Mouse (Mus musculus): Measurements from ENCODE around the gene Wdr27. TPM values are rescaled to one million over a fixed set of nuclear protein-coding genes. Genes with fewer than 3 reads are reported as not detected.
"Not testable (repeated sequence)": the region's sequence is repeated elsewhere in the genome, so short reads cannot be mapped to it uniquely, and the experiment has no call there.

The Wdr27 gene
- polyA plus RNA-seq, 1 experiment from 2014 or later, result 6.6 TPM

- Histone ChIP-seq H3K27me3 (peaks cover 4% of the 10 kb centered on the region; the same call in 1 of the 2 replicates), H3K4me1 (0 out of 2 replicates have a peak, but pooled peaks cover 6% of the 10 kb centered on the region), H3K9me3 (no peaks in the 10 kb centered on the region), H3K27ac (no peak overlapping the region), H3K4me3 (no peak overlapping the region), H3K36me3 (no peaks in the 10 kb centered on the region), H3K4me2 (no peak overlapping the region), H3K9ac (no peak overlapping the region)
- ATAC-seq (ENCODE audit: insufficient number of reproducible peaks, insufficient read depth, low FRiP score, low TSS enrichment, low read depth), result no peak
- WGBS, result 88% methylated on average over 3 of the region's 3 CpGs
Measured at GRCm38 (mm10) chr17:14903212-14903611, 39.7 kb downstream of the Wdr27 start.

DNA sequence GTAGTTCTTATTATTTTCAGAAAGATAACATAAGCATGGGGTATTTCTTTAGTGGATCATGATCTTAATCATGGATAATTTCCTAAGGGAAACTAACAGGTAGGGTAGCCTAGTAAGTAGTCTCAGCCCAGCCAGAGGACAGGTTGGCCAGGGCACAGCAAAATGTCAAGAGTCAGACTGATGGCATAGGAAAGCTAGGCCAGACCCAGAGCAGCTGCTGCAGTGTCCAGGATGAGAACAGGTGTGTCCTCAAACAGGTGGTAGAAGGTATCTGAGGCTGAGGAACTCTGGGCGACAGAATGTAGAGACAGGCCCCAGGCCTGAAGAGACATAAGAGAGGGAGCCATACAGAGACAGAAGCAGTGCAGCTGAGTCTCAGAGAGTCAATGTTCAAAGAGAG lies 44.0 kb downstream of the Wdr27 start:
- no peak overlapping the region for H3K4me3 ChIP-seq
- H3K4me2 ChIP-seq, result no peak overlapping the region
- no peaks in the 10 kb centered on the region for H3K9me3 ChIP-seq
- no peak overlapping the region for H3K9ac ChIP-seq
- H3K4me1 ChIP-seq, result no peaks in the 10 kb centered on the region
- H3K27ac ChIP-seq, result no peak overlapping the region
- 90% methylated on average over 1 of the region's 1 CpGs for WGBS
- ATAC-seq (ENCODE audit: insufficient number of reproducible peaks, insufficient read depth, low FRiP score, low TSS enrichment, low read depth), result no peak
- no peaks in the 10 kb centered on the region for H3K27me3 ChIP-seq
- no peaks in the 10 kb centered on the region for H3K36me3 ChIP-seq

GRCm38 (mm10) chr17:14895058-14895457 lies 47.9 kb downstream of the Wdr27 start:
- ATAC-seq (ENCODE audit: insufficient number of reproducible peaks, insufficient read depth, low FRiP score, low TSS enrichment, low read depth), result not testable (repeated sequence)

DNA sequence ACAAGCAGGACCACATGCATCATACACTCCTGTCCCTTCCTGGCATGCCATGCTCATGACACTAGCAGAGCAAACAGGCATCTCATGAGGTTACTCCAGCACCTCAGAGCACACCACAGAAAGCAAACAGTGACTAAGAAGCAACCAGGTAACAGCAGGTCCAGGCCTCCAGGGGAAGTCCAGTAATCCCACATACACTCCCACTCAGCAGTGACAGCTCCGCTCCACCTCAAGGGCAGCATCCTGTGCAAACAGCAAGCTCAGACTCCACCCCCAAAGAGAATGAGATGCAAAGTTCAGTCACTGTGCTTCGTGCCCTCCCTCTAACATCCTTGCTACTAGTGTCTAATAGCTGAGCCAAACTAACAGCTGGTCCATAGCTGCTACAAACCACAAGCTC lies 56.0 kb downstream of the Wdr27 start:
- H3K4me3 ChIP-seq, result no peak overlapping the region
- no peaks in the 10 kb centered on the region for H3K4me1 ChIP-seq
- H3K4me2 ChIP-seq, result no peak overlapping the region
- no peak for ATAC-seq (ENCODE audit: insufficient number of reproducible peaks, insufficient read depth, low FRiP score, low TSS enrichment, low read depth)
- no peaks in the 10 kb centered on the region for H3K9me3 ChIP-seq
- H3K27me3 ChIP-seq, result no peaks in the 10 kb centered on the region
- no peak overlapping the region for H3K27ac ChIP-seq
- WGBS, result 64% methylated on average over 2 of the region's 2 CpGs
- no peaks in the 10 kb centered on the region for H3K36me3 ChIP-seq
- no peak overlapping the region for H3K9ac ChIP-seq

More at GRCm38 (mm10) chr17:14895058-14895457, 47.9 kb downstream of the Wdr27 start:
- H3K27me3 ChIP-seq, H3K36me3 ChIP-seq, H3K9me3 ChIP-seq, H3K4me3 ChIP-seq, H3K9ac ChIP-seq, H3K4me2 ChIP-seq, H3K27ac ChIP-seq, H3K4me1 ChIP-seq: not testable (repeated sequence)

DNA sequence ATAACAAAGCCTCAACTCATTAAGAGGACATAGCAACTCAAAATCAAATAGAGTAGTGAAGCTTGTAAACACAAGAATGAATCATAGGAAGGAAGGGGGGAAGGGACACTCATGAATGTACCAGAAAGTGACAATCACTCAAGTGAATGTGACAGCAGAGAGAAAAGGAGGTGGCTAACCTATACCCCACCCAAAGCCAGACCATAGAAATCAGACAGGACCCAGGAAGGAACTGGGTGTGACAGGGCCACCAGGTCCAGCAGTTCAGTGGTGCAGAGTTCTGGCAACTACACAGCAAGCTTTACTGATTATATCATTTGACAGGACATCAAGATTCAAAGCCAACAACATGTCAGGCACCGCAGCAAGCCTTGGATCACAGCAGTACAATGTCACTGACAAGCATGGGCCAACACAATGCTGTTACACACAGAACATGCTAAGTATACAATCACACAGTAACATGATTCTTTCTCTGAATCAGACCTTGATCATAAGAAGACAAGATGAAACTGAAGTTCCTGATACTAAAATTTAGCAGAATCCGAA lies 68.2 kb downstream of the Wdr27 start:
- Histone ChIP-seq H3K27ac (no peak overlapping the region), H3K4me2 (no peak overlapping the region), H3K4me3 (no peak overlapping the region), H3K27me3 (no peaks in the 10 kb centered on the region), H3K9me3 (no peaks in the 10 kb centered on the region), H3K36me3 (no peaks in the 10 kb centered on the region), H3K9ac (no peak overlapping the region), H3K4me1 (no peaks in the 10 kb centered on the region)
- 72% methylated on average over 2 of the region's 2 CpGs for WGBS
- no peak for ATAC-seq (ENCODE audit: insufficient number of reproducible peaks, insufficient read depth, low FRiP score, low TSS enrichment, low read depth)

DNA sequence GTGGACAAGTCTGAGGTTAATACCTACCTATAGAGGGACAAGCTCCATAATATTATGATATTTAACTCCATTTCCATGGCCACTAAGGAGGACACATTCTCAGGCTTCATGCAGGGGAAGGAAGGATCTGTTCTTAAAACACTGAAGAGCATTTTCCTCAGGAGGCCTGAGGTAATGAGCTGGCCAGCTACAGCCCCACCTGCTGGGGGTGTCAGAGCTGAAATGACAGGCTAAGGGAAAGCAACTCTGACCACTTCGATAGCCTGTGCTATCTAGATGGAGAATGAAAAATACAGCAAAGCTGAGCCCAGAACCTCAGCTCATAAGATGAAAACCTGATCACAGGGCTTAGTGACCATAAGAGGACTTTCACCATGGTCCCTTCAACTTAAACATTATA lies 82.7 kb downstream of the Wdr27 start:
- H3K36me3 ChIP-seq, result no peaks in the 10 kb centered on the region
- ATAC-seq (ENCODE audit: insufficient number of reproducible peaks, insufficient read depth, low FRiP score, low TSS enrichment, low read depth), result no peak
- no peak overlapping the region for H3K27ac ChIP-seq
- no peak overlapping the region for H3K4me2 ChIP-seq
- 74% methylated on average over 1 of the region's 1 CpGs for WGBS
- H3K4me3 ChIP-seq, result no peak overlapping the region
- no peaks in the 10 kb centered on the region; the same call in 1 of the 2 replicates for H3K9me3 ChIP-seq
- H3K27me3 ChIP-seq, result no peaks in the 10 kb centered on the region
- H3K4me1 ChIP-seq, result no peaks in the 10 kb centered on the region
- H3K9ac ChIP-seq, result no peak overlapping the region

- H3K4me3 ChIP-seq, result no peak overlapping the region
- no peaks in the 10 kb centered on the region for H3K36me3 ChIP-seq
- no peak overlapping the region for H3K27ac ChIP-seq
- no peak overlapping the region for H3K4me2 ChIP-seq
- no peaks in the 10 kb centered on the region for H3K27me3 ChIP-seq
- ATAC-seq (ENCODE audit: insufficient number of reproducible peaks, insufficient read depth, low FRiP score, low TSS enrichment, low read depth), result no peak
- no peaks in the 10 kb centered on the region for H3K4me1 ChIP-seq
- H3K9me3 ChIP-seq, result no peaks in the 10 kb centered on the region
- 83% methylated on average over 3 of the region's 3 CpGs for WGBS
- no peak overlapping the region for H3K9ac ChIP-seq
Measured at GRCm38 (mm10) chr17:14847709-14848108, 95.2 kb downstream of the Wdr27 start.

- Histone ChIP-seq H3K4me1 (no peaks in the 10 kb centered on the region), H3K9me3 (no peaks in the 10 kb centered on the region), H3K9ac (no peak overlapping the region), H3K27me3 (no peaks in the 10 kb centered on the region), H3K27ac (no peak overlapping the region), H3K4me2 (no peak overlapping the region), H3K36me3 (no peaks in the 10 kb centered on the region), H3K4me3 (no peak overlapping the region)
- ATAC-seq (ENCODE audit: insufficient number of reproducible peaks, insufficient read depth, low FRiP score, low TSS enrichment, low read depth), result no peak
- 62% methylated on average over 5 of the region's 5 CpGs for WGBS
Measured at GRCm38 (mm10) chr17:14846880-14847279, 96.1 kb downstream of the Wdr27 start.

DNA sequence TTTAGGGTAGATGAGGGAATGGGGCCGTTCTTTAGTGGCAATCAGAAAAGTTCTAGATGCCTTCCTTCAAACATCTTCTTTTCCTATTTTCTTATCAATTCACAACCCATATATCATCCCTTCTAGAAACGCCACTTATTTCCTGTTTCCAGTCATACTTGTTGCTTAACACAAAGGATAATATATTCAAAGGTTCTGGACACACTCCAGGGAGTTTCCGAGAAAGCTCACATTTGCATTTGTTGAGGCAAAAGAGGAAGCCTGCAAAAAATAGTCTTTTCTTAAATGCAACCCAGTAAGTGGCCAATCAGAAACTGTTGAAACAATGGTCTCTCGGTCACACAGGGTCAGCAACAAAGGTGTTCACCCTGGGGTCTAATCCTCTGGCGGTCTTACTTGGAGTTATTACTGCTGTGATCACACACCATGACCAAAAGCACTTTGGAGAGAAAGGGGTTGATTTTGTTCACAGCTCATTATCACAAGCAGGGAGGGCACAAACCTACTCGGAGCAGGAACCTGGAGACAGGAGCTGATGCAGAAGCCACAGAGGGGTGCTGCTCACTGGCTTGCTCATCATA lies 116.2 kb downstream of the Wdr27 start:
- Histone ChIP-seq H3K4me2 (no peak overlapping the region), H3K27me3 (no peaks in the 10 kb centered on the region), H3K27ac (no peak overlapping the region), H3K36me3 (no peaks in the 10 kb centered on the region), H3K4me3 (no peak overlapping the region), H3K9ac (no peak overlapping the region), H3K9me3 (no peaks in the 10 kb centered on the region), H3K4me1 (no peaks in the 10 kb centered on the region)
- no peak for ATAC-seq (ENCODE audit: insufficient number of reproducible peaks, insufficient read depth, low FRiP score, low TSS enrichment, low read depth)
- 70% methylated on average over 6 of the region's 6 CpGs for WGBS

DNA sequence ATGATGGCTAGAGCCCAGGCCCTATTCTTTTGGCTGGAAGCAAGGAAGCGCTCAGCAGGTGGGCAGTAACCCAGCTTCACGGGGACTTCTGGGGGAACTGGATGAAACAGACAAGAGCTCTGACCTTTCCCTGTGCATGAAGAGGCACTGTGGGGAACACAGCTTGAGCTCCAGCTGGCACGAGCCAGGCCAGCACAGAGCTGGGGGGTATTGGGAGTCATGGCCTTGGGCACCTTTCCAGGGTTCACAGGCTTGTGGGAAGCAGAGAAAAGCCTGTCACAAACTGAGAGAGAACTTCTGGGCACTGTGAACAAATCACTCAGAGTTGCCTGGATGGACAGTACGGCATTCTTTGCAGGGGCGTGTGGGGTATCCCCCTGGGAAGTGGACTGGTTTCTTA lies 118.0 kb downstream of the Wdr27 start:
- WGBS, result 62% methylated on average over 5 of the region's 5 CpGs
- H3K9ac ChIP-seq, result no peak overlapping the region

DNA sequence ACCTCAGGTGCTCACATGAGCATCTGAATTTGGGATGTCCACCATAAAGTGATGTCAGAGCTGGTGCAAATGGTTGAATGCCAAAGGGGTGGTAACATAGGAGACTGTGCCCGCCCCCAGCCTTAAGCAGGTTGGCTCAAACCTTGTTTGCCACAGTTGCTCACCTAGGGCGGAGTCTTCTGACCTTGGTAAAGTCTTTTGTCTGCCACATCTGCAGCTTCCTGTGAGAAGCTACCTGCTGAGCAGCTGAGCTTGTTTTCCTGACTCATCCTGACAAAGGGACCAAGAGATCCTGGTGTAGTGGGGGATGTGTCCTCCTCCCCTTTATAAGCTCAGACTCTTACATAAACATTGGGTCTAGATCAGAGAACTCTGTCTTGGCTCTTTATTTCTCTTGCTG lies 125.0 kb downstream of the Wdr27 start:
- H3K9ac ChIP-seq, result no peak overlapping the region
- no peaks in the 10 kb centered on the region for H3K9me3 ChIP-seq
- ATAC-seq (ENCODE audit: insufficient number of reproducible peaks, insufficient read depth, low FRiP score, low TSS enrichment, low read depth), result no peak
- H3K4me2 ChIP-seq, result no peak overlapping the region
- WGBS, result 72% methylated on average over 2 of the region's 2 CpGs
- no peak overlapping the region for H3K4me3 ChIP-seq
- no peak overlapping the region for H3K27ac ChIP-seq
- no peaks in the 10 kb centered on the region for H3K27me3 ChIP-seq
- H3K36me3 ChIP-seq, result no peaks in the 10 kb centered on the region
- no peaks in the 10 kb centered on the region for H3K4me1 ChIP-seq

More for the DNA sequence above, 118.0 kb downstream of the Wdr27 start:
- Histone ChIP-seq H3K36me3 (no peaks in the 10 kb centered on the region), H3K27ac (no peak overlapping the region), H3K4me3 (no peak overlapping the region), H3K27me3 (no peaks in the 10 kb centered on the region), H3K4me1 (no peaks in the 10 kb centered on the region), H3K4me2 (no peak overlapping the region), H3K9me3 (no peaks in the 10 kb centered on the region)
- no peak for ATAC-seq (ENCODE audit: insufficient number of reproducible peaks, insufficient read depth, low FRiP score, low TSS enrichment, low read depth)

GRCm38 (mm10) chr17:14816107-14816506 lies 126.9 kb downstream of the Wdr27 start:
- Histone ChIP-seq H3K27ac (no peak overlapping the region), H3K9ac (no peak overlapping the region), H3K36me3 (no peaks in the 10 kb centered on the region), H3K27me3 (no peaks in the 10 kb centered on the region), H3K9me3 (no peaks in the 10 kb centered on the region), H3K4me1 (no peaks in the 10 kb centered on the region), H3K4me3 (no peak overlapping the region), H3K4me2 (no peak overlapping the region)
- ATAC-seq (ENCODE audit: insufficient number of reproducible peaks, insufficient read depth, low FRiP score, low TSS enrichment, low read depth), result no peak
- WGBS, result 76% methylated on average over 3 of the region's 3 CpGs

All from embryonic facial prominence, embryonic 13.5 days (tissue).